Mouse (Mus musculus) monocyte, adult 2 months (primary cell): ENCODE results near the gene Sez6.

Source experiments
- DNase-seq, 2 experiments: peaks; one replicate each; pipeline ENCODE4 v3.0.0; 2022; ENCODE audit warnings: low spot score in 2 of 2, low read depth in 1 of 2

The Sez6 gene

DNA sequence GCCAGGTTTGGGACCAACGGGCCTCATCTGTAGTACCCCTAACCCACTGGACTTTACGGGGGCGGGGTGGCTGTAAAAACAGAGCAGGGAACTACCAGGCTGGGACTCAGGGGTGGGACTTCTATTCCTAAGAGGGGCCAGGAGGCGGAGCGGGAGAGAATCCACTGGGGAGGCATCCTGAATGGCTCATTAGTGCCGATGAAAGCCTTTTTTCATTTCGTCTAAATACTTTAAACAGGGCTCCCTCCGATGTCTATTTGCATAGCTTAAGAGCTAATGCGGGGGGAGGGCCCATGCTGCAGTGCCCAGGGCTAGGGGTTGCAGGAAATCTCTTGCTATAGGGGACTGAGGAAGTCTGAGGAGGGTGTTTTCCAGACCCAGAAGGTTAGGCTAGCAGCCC, 17.3 kb downstream of the Sez6 start:
- DNase-seq: no peak

DNA sequence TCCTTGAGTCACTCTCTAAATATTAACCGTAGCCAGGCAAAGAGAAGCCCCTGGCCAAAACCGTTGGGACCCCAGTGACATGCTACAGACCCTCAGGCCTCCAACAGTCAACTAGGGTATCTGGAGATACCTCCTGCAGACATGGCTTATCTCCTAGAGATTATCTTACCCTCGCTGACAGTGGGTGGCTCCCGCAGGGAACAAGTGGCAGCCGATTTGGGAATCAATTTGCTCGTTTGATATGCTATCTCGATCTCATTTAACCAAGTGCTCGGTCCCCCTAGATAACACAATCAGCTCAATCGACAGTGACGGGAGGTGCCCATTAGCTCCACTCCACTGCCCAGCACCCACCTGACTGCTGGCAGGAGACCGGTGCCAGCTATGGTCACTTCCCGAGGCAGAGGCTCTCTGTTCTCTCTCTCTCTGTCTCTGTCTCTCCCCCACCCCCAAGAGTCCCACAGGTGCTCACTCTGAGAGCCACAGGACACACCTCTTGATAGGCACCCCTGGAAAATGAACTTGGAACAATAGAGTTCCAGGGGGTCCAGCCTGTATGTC, 19.6 kb downstream of the Sez6 start:
- DNase-seq: no peak

DNA sequence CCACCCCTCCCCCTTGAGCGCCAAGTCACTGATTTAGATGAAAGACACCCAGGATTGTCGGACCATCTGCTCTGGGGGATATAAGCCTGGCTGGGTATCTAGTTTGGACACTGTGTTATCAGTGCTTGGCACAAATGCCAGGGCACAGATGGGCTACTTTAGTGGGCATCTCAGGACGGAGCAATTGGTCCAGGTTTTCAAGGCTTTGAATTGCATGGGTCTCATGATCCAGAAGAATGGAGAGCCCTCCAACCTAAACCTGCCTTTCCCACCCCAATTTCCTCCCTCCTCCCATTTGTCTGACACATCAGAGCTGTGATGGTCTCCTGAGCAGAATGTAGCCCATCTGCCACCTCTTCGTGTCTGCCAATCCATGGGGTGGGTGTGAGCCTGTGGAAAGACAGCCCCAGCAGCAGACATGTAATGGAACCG, 20.2 kb downstream of the Sez6 start:
- no peak for DNase-seq

DNA sequence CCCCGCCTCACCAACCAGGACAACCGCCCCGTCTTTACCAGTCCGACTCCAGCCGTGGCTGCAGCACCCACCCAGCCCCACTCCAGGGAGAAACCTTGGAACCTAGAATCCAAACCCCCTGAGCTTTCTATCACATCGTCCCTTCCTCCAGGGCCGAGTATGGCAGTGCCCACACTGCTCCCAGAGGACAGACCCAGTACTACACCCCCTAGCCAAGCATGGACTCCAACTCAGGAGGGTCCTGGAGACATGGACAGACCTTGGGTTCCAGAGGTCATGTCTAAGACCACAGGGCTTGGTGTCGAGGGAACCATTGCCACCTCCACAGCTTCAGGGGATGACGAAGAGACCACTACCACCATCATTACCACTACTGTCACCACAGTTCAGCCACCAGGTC, 23.1 kb downstream of the Sez6 start:
- no peak for DNase-seq

DNA sequence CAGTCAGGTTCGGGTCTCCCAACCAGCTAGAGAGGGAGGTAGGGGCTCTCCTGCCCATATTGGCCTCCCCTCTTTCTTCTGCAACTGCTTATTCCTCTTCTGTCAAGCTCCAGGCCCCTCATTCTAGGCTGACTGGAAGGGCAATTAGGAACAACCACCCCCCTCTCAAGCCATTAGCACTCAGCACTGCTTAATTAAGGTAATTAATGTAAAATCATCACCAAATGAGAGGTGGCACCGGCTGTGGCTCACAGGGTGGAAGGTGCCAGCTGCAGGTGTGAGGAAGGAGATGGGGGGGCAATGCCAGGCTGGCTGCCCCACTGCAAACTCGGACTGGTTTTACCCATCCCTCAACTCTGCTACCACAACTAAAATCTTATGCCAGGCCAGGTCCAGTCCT, 25.8 kb downstream of the Sez6 start:
- DNase-seq: no peak

DNA sequence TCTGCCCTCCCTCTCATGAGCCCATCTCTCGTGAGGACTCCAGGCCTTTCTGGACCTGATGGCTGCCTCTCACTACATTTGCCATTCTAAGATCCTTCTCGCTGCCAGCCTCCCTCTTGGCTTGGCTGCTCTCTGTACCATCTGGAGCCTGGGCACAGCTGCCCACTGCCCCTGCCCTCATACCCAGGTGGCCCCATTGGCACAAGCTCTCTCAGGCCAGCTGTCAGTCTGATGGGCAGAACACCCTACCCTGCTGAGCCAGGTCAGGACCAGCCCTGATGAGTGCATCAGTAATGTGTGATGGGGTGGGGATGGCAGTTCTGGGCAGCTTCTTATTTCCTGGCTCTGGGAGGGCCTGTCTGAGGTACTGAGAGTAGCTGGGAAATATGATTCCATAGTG, 27.7 kb downstream of the Sez6 start:
- DNase-seq: no peak

DNA sequence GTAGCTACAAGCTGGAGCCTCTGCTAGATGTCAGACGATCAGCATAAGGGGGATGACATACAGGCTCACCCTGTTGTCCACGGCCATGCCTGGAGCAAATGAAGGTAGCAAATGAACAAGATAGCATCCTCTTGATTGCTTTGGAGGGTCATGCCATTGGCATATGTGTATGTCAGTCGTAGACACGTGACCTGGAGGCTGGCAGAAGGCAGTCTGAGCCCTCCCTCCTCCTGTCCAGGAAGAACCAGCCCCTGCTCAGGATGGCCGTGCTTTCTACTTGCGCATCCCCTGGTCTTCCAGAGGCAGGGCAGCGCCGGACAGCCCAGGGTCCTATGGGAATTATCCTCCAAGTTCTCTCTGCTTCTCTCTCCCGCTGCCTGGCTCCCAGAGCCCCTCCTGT, 28.3 kb downstream of the Sez6 start:
- DNase-seq: no peak

DNA sequence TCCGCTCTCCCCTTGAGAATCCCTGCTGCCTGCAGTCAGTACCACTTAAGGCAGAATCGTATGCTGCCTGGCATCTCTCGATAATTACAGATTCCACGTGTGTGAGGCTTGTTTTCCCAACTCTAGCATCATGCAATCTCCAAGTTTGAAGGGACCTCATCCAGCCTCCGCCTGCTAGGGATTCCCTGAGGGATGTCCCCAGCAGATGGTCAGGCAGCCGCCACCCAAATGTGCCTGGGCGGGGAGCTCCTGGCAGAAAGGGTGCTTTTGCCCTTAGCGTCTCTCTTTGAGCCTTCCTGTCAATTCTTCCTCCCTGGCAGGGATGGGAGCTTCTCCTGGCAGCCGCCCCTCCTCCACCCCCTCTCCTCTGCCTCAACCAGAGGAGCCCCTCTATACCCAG, 29.6 kb downstream of the Sez6 start:
- DNase-seq: no peak

DNA sequence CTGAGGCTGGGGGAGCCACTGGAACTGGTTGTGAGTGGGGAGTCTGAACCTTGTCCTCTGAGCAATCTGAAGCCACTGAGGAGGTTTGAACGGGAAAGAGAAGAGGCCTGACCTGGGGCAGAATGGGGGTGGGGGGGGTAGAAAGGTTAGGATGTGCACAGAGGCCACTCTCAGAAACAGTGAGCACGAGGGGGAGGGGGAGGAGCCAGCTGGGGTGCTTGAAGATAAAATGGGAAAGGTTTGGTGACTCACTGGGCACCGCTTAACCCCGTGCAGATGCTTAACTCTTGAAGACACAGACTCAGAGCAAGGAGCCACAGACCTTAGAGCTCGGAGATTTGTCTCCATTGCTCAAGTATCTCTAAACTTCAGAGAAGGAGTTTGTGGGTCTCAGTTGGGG, 30.3 kb downstream of the Sez6 start:
- DNase-seq: no peak

DNA sequence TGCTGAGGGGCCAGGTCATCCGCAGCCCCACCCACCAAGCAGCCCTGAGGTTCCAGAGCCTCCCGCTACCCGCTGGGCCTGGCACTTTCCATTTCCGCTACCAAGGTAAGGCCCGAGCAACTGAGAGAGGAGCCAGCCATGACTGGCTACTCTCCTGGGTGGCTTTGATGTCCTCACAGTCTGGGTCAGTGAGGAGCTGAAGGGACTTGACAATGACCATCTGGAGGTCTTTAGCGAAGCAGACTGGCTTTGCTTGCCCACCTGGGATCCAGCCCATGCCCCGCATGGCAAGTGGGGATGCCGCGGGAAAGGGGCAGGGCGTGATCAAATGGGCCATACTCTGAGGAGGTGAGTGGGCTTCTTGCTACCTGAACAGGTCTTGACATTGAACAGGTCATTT, 32.3 kb downstream of the Sez6 start:
- DNase-seq: no peak

DNA sequence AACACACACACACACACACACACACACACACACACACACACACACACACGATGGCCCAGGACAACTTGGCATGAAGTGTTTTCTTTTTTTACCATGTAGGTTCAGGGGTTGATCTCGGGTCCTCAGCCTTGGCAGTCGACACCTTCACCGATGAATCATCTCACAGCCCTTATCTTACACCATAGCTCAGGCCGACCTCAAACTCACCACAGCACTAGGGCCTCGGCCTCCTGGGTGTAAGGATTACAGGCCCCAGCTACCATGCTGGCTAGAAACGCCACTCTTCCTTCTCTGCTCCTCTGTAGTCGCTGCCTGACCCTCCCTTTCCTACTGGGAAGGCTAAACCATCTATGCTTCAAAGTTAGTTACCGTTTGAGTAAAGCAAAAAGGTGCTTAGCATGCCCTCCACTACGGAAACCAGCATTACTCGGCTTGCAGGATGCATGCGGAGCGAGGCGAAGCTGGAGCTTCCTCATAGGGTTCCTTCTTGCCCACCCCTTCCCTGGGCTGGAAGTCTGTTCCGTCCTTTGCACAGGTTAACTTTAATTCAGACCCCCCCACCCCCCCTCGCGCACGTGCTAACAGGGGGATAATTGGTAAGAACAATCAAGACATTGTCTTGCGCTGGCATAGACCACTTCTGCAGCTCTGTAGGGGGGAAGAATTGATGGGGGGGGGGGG, 34.0 kb downstream of the Sez6 start:
- DNase-seq: no peak

DNA sequence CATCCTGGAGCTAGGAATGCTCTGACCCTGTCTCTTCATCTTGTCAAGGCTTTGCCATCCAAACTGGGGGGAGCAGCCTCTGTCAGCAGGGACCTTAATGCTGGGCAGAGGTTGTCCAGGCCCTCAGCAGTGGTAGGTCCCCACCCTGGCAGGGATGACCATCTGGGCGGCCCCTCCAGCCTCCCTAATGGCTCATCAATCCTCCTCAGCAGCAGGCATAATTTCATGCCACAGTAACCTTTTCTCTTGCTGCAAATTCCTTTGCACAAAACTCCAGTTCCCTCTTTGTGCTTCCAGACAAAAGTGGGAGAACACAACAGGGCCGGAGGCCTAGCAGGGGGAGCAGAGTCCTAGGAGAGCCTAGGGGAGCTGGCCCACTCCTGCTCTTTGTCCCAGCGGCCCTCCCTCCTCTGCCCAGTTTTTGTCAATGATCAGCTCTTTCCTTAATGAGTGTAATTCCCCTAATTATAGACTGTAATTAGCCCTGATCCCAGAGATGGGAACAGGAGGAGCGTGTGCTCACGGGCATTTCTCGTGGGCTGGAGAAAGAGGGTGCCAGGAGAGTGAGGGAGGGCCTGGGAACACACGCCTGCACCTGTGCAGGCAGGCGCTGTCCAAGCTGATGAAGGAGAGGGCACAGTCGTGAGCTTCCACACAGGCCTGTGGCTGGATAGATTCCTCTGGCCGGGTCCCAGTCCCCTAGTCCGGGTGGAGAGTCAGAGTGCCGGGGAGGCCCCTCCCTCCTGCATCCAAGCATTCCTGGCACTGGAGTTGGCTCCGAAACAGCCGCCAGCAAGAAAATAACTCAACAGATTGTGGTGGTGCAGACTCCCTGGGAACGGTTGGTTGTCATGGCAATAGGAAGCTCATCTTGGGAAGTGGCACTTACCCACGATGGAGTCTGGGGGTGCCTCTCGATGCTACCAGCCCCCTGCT, 34.8 kb downstream of the Sez6 start:
- DNase-seq: no peak

DNA sequence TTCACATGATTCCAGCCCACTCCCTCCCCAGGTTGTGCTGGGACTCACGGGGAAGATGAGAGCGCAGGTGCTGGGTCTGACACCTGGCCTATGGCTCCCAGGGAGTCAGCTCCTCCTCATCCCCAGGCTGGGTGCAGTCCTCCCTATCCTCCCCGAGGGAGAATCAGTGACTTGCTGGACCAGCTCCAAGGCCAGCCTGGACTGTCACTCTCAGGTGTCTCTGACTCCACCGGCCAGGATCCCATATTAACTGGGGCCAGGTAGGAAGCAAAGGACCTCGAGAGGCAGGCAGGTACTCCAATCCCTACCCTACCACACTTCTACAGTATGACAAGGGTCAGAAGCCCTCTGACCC, 35.4 kb downstream of the Sez6 start:
- DNase-seq: no peak

DNA sequence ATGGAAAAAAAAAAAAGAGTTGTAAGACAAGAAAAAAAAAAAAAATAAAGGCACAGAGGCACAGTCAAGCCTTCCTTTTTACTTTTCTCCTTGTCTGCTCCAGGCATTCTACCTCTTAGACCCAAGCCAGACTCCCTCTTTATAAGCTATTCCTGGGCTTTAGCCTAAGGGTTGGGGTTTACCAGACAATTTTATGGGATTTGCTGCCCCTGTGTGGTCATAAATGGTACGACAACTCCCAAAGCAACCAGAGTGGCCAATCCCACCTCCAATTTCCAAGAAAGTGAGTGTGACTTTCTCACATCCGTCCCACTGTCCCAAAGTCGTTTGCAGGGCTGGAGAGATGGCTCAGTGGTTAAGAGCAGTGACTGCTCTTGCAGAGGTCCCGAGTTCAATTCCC, 36.5 kb downstream of the Sez6 start:
- DNase-seq: peak in 1 of 2 experiments; percentile 26

DNA sequence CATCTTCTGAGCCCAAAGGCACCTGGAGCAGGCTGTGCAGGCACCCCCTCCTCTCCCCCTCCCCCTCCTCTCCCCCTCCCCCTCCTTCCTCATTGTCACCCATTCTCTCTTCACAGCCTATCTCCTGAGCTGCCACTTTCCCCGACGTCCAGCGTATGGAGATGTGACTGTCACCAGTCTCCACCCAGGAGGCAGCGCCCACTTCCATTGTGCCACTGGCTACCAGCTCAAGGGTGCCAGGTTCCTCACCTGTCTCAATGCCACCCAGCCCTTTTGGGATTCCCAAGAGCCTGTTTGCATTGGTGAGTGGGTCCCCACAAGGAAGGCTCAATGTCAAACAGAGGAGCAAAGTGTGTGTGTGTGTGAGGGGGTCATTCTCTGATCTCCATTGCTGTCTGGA, 38.2 kb downstream of the Sez6 start:
- no peak for DNase-seq

DNA sequence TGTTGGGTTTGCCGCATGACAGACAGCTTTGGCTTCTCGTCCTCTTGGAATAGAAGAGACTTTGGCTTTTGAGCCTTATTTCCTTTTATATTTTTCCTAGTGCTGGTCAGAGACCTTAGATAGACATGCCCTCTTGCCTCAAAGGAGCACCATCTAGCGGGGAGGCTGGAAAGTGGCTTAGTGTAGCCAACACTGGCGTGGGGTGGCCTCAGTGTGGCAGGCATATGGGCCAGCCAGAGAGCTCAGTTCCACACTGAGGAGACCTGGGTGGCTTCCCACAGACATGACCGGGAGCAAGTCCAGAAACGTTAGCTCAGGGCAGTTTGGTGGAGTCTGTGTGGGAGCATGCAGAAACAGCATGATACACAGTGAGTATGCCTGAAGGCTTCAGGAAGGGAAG, 40.1 kb downstream of the Sez6 start:
- DNase-seq: no peak

DNA sequence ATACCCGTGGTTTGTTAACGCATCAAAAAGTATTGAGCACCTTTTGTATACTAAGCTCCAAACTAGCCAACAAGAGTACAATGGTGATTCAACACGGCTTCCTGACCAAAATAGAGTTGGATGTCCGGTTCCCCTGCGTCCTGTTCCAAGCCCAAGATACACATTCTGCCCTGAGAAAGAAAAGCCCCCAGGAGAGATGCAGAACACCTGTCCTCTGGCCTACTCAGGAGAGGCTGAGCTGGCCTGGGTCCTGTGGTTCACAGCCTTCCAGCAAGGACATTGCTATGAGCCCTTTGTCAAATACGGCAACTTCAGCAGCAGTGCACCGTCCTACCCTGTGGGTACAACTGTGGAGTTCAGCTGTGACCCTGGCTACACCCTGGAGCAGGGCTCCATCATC, 42.9 kb downstream of the Sez6 start:
- DNase-seq: no peak

DNA sequence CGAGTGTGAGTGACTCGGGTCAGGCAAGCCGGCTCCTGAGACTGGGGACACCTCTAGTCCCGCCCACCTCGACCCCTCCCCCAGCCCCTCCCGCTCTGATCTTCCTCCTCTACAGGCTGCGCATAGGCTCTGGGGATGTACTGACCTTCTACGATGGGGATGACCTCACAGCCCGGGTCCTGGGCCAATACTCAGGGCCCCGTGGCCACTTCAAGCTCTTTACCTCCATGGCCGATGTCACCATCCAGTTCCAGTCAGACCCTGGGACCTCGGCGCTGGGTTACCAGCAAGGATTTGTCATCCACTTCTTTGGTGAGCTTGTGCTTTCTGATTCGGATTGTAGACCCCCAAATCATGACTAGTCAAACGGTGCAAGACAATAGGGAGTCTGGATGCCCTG, 43.7 kb downstream of the Sez6 start:
- no peak for DNase-seq

DNA sequence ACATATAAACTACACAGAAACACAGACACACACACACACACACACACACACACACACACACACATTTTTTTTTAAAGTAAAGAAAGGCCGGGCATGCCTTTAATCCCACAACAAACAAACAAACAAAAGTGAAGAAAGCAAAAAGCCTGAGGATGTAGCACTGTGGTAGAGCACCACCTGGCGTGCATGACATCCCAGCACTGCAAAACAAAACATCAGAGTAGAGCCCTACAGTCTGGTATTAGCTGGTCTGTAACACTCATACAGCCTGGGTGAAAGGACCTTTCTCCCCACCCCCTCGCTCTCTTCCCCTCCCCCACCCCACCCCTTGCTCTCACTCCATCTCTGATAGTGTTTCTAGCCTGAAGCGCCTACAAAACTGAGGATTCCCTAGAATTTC, 45.3 kb downstream of the Sez6 start:
- DNase-seq: no peak

DNA sequence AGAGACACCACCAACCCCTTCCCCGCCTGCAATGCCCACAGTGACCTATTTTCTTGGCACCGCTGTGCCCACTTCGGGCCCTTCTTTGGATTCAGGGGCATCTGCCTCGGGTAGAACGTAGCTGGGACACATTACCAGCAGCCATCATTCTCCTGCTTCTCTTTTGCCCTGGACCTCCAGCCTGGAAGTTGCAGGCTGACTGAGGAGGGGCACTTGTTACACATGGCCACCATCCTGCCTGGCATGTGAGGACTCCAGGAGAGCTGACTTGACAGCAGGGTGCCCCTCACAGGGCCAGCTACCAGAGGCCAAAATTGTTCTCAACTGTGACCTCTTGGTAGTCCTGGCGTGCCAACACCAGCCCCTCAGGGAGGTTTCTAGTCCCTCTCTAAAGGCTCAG, 47.6 kb downstream of the Sez6 start:
- DNase-seq: no peak

DNA sequence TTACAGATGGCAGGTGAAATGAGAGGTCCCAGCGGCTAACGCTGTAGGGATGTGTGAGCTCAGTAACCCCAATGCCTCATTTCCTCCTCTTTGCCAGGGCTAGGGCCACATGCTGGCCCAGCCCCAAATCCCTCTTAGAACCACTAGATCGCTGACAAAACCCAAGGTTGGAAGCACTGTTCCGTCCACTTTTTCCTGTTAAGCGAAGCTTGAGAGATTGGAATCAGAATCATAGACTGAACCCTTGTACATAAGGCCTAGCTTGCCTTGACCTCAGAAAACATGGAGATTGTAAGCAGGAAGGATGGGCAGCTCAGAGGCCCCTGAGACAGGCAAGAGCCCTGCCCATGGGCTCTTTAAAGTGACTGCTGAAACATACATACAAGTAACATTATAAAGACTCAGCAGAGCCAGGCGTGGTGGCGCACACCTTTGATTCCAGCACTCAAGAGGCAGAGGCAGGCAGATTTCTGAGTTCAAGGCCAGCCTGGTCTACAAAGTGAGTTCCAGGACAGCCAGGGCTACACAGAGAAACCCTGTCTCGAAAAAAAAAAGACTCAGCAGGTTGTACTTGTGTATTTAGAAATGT, 48.7 kb downstream of the Sez6 start:
- no peak for DNase-seq
